Mouse (Mus musculus): ENCODE results near the gene Wwox. TPM values are rescaled to one million over a fixed set of nuclear protein-coding genes. Genes with fewer than 3 reads are reported as not detected.

The Wwox gene
- total RNA-seq, 4 experiments from 2014 or later = 4.4 to 6.0 (median 5.5) TPM

DNA sequence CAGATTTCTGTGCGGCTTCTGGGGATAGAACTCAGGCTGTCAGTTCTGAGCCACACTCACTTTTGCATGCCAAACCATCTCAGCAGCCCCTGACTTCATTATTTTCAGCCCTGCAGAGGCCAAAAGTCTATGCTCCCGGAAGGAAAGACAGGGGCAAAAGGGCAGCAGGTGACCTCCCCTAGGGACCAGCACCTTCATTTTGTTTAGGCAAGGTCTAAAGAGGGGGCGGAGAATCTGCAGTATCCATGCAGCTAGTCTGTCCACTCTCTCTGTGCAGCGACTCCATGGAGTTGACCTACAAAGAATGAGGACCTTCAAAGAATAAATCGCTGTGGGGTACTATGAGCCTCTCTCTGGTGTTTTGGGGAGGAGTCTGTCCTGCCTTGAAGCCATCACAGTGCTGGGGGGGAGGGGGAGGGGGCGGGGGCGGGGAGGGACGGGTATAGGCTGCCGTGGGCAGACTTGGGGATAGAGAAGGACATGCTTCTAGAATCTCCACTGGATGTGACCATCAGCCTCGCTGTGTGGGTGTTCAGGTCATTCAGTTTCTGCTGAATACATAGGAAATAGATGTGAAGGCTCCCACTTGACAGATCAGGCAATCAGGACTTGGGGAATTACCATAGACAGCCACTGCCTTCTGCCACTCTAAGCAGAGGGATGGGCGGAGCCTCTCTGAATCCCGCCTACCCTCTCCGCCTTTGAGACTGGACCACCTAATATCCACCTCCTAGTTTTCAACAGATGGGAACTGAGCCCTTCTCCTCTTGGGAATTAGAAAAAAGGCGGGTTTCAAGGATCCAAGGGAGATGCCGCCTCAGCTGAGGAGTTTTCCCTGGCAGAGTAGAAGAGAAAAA is 410.8 kb downstream of the Wwox start:
- DNase-seq (ENCODE audit: low spot score in 2 of 2) = no peak

DNA sequence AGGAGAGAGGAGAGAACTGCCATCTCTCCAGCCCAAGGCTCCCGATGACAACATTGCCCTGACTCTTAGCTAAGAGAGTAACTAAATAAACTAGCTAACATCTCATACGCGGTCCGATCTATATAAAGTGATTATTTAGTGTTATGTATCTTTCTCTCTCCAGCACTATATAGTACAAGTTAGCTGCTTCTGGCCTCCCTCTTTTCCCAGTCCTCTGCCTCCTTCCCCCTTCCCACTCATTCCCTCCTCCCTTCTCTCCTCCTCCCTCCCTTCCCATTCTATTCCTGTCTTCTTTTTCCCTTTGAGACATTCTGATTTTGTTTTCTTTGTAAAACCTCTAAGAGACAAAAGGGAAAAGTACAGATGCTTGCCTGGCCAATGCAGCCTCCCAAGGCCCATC is 414.3 kb downstream of the Wwox start:
- DNase-seq (ENCODE audit: low spot score in 2 of 2) = no peak

DNA sequence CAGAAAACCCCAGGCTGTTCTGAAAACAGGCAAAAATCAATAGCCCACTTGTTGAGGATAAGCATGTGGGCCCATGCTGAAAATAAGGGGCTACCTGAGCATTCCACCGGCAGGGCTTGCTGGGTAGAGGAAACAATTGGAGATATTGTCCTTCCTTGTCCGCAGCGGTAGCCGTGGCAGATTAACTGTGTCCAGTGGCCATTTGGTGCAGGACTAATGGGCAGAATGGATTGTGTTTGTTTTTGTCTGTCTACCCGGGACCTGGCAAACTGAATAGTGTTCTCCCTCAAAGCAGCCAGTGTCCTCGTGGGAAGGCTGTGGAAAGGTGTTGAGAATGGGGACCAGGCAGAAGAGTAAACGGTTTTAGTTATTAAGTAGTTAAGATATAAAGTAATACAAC is 416.4 kb downstream of the Wwox start:
- no peak for DNase-seq (ENCODE audit: low spot score in 2 of 2)

DNA sequence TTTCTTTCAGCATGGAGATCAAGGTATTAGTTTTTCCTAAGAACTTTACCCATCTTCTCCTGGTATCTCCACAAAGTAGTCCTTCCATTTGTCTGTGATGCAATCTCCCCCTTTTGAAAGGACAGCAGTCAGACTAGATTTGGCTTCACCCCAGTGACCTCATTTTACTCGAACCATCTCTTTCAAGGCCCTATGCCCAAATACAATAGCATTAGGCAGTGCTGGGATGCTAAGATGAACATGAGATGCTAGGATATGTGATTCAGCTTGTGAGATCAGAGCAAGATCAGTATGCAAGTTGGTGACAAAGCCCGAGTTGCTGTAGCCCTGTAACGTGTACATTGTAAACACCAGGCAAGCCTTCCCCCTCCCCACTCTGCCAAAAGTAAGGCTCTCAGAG is 426.5 kb downstream of the Wwox start:
- no peak for DNase-seq (ENCODE audit: low spot score in 2 of 2)

DNA sequence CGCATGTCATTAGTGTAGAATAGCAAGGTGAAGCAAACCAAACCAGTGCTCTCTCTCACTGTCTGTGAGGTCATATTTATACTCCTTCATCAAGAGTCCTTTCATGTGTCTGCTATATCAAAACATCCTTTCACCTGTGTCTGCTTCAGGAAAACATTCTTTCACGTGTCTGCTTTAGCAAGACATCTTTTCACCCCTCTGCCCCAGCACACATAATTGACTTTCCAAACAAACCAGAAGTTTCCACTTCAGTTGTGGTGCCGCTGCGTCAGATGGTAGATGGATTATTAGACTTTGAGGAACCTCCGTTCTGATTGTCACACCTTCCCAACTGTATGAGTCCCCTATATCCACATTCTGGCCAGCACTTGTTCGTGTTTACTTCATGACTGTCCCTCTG is 429.9 kb downstream of the Wwox start:
- DNase-seq (ENCODE audit: low spot score in 2 of 2) = no peak

DNA sequence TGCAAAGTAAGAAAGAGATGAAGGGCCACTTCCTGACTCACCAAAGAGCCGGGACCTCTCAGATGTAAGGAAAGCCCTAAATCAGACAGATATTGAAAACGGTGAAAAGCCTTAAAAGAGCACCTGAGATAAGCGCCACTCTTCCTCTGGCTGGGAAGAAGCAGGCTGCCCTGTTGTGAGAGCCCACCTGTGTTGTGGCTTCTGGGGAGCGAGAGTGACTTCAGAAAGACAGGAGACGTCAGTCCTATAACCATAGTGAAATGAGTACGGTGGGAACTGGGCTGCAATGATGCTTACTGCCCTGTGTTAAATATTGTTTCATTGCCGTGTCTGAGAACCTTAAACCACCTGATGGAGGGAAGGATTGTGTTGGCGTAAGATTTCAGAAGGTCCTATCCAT is 431.0 kb downstream of the Wwox start:
- DNase-seq (ENCODE audit: low spot score in 2 of 2) = no peak

DNA sequence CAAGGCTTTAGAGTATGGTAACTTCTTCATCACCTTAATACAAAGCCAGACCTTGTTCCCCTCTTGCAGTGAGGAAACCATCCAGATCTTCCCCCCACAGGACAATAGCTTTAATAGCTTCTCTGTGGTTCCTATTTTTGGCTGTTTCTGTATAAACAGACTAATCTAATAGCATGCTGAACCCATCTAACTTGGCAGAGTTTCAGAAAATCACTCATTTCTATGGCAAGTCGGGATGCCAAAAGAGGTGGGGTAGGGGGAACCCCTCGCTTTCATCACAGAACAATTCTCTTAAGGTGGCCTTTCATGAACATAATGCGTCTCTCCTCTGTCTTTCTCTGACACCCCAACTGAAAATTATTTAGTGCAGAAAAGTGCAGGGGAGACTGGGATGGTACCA is 433.0 kb downstream of the Wwox start:
- no peak for DNase-seq (ENCODE audit: low spot score in 2 of 2)

DNA sequence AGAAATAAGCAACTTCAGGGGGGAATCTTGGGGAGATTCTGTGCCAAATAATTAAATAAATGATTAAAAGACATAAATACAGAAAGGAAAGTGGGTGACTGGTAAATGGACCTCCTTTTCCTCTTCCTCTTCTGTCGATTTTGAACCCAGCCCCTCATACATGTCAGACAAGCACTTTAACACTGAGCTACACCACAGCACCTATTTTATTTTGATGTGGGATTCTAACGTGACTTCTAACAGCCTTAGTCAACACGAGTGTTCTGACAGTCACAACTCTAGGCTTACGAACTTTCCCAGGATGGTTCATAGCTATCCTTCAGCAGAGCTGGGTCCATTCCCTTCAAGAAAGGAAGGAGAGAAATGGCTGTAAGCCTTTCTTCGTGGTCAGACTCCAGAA is 435.7 kb downstream of the Wwox start:
- DNase-seq (ENCODE audit: low spot score in 2 of 2) = no peak

DNA sequence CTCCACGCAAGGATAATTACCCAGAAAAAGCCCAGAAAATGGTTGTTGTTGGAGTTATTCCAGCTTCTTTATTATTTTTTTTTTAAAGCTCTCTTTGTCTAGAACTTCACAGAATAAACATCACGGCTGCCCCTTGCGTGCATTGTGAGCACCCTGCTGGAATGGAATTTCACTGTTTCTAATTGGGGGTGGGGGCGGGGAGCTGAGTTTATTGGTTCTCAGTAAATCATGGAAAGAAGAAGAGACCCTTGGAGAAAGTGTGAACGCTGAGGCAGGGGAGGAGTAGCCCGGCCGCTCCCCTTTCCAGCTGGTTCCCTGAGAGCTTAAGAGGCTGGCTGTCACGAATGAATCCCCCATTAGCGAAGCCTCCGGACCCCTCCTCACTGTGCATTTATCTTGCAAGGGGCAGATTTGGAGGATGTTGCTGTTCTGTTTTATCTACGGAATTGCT is 436.7 kb downstream of the Wwox start:
- DNase-seq (ENCODE audit: low spot score in 2 of 2) = no peak

DNA sequence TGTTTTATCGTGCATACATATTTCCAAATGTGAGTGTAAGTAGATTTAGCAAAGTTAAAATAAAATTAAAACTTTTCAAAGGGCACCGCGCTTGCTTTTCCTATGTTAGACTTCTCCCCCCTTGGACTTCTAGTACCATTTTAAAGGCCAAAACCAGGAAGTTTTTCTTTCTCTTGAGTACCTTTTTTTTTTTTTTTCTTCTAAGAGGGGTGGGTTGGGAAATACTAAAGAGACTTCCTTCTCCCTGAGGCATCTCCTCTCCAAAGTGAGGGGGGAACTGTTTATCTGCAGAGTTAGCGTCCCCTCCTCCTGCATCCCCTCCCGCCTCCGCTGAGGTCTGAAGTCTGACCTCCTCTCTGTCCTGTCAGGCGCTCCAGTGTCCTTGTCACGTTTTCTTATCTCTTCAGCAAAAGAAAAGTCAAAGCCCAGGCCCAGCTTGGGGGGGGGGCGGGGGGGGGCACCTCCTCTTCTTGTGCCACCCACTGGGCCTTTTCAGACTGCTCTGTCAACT is 437.3 kb downstream of the Wwox start:
- no peak for DNase-seq (ENCODE audit: low spot score in 2 of 2)

DNA sequence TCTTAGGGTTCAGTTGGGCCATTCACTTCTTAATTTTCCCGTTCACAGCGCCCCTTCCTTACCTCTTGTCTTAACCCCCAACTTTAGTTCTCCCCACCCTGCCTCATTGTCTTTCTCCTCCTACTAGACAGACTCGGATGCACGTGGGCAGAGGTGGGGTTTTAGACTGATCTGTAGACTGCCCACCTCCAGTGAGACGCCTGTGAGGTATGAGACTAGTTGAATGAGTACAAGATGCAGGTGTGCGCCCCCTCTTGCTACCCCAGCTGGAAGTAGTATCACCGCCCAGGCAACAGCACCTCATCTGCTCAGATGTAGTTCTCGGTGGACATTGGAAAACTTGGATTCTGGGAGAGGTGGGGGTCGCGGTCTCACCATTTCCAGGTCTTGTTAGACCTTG is 437.8 kb downstream of the Wwox start:
- DNase-seq (ENCODE audit: low spot score in 2 of 2) = no peak

DNA sequence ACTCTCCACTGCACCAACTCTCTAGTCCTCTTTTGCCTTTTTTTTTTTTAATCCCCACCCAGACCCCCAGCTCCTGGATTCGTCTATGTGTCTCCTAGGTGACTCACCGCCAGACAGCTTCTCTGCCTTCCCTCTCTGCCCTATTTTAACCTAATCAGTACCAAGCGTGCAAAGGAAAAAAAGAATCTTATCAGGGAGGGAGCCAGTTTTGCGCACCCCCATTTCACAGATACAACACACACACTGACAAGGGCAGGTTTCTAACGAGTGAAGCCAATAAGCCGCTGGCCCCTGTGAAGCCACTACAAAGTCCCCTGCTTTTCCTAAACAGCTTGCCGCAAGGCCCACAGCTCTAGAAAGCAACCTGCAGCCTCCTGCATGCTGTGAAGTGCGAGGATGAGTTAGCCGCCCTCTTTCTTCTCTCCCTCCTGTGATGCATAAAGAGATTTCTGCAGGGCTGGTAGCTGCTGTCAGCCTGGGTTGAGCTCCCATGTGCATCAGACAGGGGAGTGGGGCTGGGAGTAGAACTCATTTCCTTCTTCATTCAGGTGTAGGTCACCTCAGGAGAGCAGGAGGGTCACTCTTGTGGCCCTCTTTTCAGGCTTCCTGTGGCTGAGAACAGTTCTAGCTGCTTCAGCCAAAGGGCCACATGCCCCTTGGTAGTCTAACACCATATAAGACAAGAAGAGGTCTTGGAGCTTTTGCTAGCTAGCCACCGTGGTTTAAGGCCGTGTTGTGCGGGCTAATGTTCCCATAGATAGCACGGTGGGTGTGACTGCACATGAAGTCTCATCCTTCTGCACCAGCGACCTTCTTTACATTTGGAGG is 439.2 kb downstream of the Wwox start:
- no peak for DNase-seq (ENCODE audit: low spot score in 2 of 2)

DNA sequence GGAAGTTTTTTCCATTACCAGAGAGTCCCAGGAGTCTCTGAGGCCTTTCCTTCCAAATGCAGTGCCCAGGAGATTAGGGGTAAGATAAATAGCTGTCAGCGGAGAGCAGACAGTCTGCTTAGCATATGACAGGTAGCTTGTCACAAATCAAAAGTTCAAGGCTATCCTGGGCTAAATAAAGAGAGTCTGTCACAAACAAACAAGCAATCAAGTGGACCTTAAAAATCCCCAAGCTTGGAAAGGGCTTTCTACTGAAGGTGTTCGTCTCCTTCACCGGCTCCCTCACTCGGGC is 439.8 kb downstream of the Wwox start:
- no peak for DNase-seq (ENCODE audit: low spot score in 2 of 2)

DNA sequence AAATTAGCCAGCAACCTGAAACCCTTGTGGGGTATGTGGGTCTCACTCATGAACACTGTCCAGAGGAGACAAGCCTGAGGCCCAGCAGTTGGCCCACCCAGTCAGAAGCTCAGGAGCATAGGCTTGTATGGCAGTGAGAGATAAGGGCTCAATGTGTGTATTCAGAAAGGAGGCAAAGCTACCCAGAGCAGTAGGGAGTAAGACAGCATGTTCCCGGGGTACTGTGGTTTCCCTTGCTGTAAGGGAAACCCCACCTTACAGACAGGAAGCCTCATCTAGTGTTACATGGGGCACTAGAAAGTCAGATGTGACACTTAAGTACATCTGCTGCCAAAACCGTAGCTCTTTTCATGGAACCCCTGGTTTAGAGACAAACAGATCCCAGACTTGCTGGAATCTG is 440.2 kb downstream of the Wwox start:
- DNase-seq (ENCODE audit: low spot score in 2 of 2) = no peak

DNA sequence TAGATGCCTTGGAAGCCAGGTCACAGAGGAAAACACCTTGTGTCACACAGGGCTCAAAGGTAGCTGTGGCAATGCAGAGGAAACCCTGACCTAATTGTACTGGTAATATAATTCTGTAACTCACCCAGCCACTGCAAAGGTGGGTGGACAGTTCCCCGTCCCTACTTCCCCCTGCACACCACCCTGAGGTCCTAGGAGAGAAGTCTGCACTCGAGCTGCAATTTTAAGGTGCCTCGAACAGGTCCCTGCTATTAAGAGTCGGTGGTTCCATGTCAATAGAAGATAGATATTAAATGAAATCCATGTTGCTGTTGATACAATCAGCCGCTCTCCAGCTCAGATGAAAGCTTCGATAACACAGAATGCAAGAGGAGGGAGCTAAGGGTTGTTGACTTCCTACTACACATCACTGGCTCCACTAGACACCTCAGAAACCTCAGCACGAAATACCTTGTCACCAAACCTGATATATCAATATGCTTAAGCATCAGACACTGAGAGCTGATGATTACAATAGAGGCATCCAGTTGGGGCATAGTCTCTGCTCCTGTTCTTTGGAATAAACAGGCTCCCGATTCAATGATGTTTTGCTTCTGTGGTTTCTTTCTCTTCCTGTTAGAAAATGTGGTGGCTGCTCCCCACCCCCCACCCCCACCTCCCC is 441.1 kb downstream of the Wwox start:
- DNase-seq (ENCODE audit: low spot score in 2 of 2) = no peak

DNA sequence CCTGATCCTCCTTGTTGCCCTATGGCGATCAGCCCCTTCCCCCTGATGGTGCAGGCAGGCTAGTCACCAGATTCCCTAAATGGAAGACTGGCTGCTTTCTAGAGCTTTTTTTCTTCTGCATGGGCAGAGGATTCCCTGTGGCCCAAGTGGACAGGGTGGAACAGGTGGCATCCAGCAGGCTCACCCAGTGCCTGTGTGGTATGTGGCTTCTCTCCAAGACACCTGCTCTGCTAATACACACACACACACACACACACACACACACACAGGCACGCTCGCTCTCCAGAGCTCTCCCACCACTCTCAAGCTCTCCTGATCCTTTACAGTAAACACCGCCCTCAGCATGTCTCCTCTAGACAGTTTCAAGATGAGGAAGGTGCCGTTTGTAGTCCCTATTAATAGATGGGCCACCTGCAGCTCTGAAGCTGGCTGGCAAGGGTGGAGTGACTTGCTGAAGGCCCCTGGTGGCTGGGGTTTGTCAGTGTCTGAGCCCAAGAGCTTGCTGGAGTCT is 442.5 kb downstream of the Wwox start:
- no peak for DNase-seq (ENCODE audit: low spot score in 2 of 2)

DNA sequence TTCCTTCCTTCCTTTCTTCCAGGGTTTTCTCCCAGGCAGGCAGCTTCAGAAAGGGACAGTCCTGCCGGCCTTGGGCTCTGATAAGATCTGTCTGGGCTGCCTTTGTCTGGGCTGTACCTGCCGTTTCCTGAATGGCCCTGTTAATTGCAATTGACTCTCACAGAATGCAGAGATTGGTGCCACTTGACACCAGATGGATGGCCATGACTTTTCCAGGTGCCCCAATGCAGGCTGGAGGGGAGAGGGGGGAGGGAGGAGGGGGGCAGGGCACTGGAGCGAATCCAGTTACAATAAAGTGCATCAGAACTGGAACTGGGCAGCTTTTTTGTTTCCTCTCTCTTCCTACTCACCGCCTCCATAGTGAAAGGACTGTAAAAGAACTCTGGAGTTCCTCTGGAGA is 443.0 kb downstream of the Wwox start:
- DNase-seq (ENCODE audit: low spot score in 2 of 2) = no peak

DNA sequence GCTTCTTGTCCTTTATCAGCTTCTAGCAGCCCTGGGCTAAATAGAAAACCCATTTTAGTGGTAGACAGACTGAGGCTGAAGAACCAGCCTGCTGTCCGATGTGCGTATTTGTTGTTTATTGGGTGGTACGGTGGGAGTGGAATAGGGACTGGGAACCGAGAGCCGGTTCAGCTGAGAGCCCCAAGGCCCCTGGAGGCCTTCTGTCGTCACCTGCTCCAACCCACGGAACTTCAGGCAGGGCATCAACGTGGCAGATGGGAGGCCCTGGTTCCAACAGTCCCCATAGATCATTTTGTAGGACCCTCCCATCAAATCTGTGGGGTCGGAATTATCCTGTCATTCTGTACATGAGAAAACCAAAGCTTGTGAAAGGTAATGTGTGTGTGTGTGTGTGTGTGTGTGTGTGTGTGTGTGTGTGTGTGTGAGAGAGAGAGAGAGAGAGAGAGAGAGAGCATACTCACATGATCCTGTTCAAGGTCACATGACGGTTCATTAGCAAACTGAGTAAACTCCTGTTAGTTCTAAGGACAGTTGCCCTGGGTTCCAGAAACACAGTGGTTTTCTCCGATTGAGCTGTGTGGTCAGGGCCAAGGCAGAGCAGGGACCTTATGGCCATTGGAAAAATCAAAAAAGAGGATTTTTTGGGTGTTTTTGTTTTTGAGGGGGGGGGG is 443.6 kb downstream of the Wwox start:
- no peak for DNase-seq (ENCODE audit: low spot score in 2 of 2)

DNA sequence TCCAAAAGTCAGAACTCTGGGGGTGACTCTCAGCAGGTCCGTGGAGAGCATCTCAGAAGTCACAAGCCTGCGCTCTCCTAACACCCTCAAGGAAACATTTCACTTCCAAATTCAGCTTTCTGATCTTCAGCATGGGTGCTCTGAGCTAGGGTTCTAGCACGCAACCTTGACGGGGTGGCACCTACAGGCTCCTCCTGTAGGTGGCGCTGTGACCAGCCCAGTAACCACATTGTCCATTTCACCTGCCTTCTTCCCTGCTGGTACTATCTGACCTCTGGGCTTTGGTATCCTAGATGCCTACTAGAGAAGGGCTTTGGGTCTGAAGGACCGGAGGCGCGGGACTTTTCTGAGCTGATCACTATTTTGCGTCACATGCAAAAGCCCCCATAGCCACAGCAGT is 444.5 kb downstream of the Wwox start:
- DNase-seq (ENCODE audit: low spot score in 2 of 2) = no peak

DNA sequence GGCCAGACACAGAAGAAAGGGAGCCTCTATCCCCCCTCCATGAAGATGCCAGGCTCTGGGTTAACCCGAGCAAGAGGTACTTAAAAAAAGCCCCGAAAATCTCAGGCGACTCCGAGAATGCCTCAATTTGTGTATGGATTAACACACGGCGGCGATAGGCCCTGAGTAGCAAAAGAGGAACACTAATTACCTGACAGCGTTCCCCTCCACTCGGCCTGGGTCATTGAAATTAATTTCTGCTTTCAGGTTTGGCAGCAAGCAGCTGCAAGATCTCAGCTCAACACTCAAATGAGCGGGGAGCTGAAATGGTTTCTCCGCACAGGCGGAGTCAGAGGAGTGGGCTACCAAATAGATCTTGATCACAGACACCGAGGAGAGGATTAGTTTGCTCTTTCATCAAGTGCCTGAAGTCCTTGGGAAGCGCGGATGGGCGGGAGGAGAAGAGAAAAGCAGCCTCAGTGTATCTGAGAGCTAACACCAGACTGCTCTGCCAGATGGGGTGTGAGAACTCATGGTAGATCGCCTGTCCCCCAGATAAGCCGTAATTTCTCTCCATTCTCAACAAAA is 445.7 kb downstream of the Wwox start:
- DNase-seq (ENCODE audit: low spot score in 2 of 2) = no peak

DNA sequence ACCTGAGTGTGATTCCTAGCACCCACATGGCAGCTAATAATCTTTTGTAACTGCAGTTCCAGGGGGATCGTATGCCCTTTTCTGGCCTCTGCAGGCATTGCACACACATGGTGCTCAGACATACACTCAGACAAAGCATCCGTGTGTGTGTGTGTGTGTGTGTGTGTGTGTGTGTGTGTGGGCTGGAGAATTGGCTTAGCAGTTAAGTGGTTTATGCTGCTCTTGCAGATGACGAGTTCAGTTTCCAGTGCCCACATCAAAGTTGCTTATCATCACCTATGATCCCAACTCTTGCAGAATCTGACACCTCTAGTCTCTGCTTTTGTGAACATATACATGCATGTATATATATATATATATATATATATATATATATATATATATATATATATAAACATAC is 448.9 kb downstream of the Wwox start:
- no peak for DNase-seq (ENCODE audit: low spot score in 2 of 2)
